Mouse (Mus musculus) cerebellum, adult 2 months (tissue): ENCODE results near the gene Kirrel3. TPM values are rescaled to one million over a fixed set of nuclear protein-coding genes. Genes with fewer than 3 reads are reported as not detected.

Experiments
- DNase-seq, 2 experiments: peaks; one replicate each; pipeline ENCODE4 v3.0.0; 2021
- H3K27ac ChIP-seq: fragments of 200-500 bp; 2 replicates; pipeline ENCODE4 v1.5.1; 2012; ENCODE audit warnings: low read length, control low read depth, inconsistent platforms; ENCODE audit not compliant: insufficient read depth
- H3K27me3 ChIP-seq: fragments of 200-500 bp; 2 replicates; pipeline ENCODE4 v1.6.1; 2012; ENCODE audit warnings: inconsistent platforms, mild to moderate bottlenecking, low read length, moderate library complexity; ENCODE audit not compliant: control insufficient read depth, insufficient read depth
- H3K4me1 ChIP-seq: fragments of 200-500 bp; 2 replicates; pipeline ENCODE4 v1.6.1; 2011; ENCODE audit warnings: low read length; ENCODE audit not compliant: control insufficient read depth, insufficient read depth
- H3K4me3 ChIP-seq: fragments of 200-500 bp; replicated peaks from 2 replicates; pipeline ENCODE3; 2011; ENCODE audit warnings: mild to moderate bottlenecking, low read depth, low read length, control low read depth; ENCODE audit not compliant: insufficient read depth
- CTCF ChIP-seq: fragments of 200-500 bp; IDR thresholded peaks from 2 replicates; pipeline ENCODE4 v1.5.1; 2011; ENCODE audit warnings: low read depth, mild to moderate bottlenecking, control low read depth, low read length, moderate library complexity, borderline replicate concordance; ENCODE audit not compliant: insufficient read depth
- POLR2A ChIP-seq: fragments of 200-500 bp; IDR thresholded peaks from 2 replicates; pipeline ENCODE4 v1.6.1; 2011; ENCODE audit warnings: low read length, control low read depth, borderline replicate concordance; ENCODE audit not compliant: insufficient read depth
- WGBS: fragments of 180-500 bp; shearing (Covaris S2); methylation state at CpG from one replicate; pipeline ENCODE4 v1.1.7; 2018; 5-methylcytosine and 5-hydroxymethylcytosine counted together
- polyA plus RNA-seq: library from polyadenylated mRNA; depleted of rRNA; stranded (reverse); fragments of >200 nt; gene quantifications from 2 replicates; pipeline ENCODE4 v1.2.3, GENCODE M21; 2012; rRNA removed

Gene Kirrel3
- 63.5 and 71.9 TPM in 2 replicates for polyA plus RNA-seq

GRCm38 (mm10) chr9:34485759-34486431 is at the start of gene Kirrel3:
TSS of gene Kirrel3 (plus strand) at chr9:34485894.
- Histone ChIP-seq H3K4me3 (peak within 1 kb of the TSS; percentile 59), H3K4me1 (no peaks in the 10 kb centered on the region), H3K27me3 (no peaks in the 10 kb centered on the region), H3K27ac (peak within 1 kb of the TSS; percentile 23)
- peak; percentile 67; the same call in 1 of the 2 replicates for TF ChIP-seq CTCF
- TF ChIP-seq POLR2A = no peak
- under 1% methylated on average over 35 of the region's 35 CpGs for WGBS
- peak; percentile 80 to 86 for DNase-seq

- Histone ChIP-seq H3K4me3 (no peak overlapping the region), H3K4me1 (no peaks in the 10 kb centered on the region), H3K27ac (no peak overlapping the region), H3K27me3 (no peaks in the 10 kb centered on the region)
- WGBS = 85% methylated on average over 4 of the region's 4 CpGs
- TF ChIP-seq POLR2A (no peak), CTCF (no peak)
- no peak for DNase-seq
These were observed 45.0 kb upstream of the Kirrel3 start for GRCm38 (mm10) chr9:34440721-34441120.

DNA sequence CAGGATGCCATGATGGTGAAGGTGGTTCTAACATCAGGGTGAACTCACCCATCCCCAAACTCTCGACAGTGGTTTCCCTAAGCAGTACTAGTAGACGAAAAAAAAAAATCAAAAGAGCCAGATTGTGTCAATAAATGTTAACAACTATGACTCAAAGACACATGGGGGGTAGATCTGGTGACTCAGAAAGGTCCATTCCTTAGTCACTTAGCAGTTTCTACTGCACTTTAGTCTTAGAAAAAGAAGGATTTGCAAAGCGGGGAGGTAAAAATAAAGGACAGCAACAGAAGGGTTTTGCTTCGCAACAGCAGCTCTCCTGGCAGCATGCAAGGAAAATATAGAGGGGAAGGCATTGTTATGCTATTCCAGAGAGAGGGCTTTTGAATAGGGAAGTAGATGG is 41.7 kb upstream of the Kirrel3 start:
- Histone ChIP-seq H3K4me3 (no peak overlapping the region), H3K27me3 (no peaks in the 10 kb centered on the region), H3K4me1 (no peaks in the 10 kb centered on the region), H3K27ac (no peak overlapping the region)
- WGBS = 63% methylated on average over 4 of the region's 4 CpGs
- DNase-seq = no peak
- TF ChIP-seq POLR2A = no peak
- TF ChIP-seq CTCF = no peak

DNA sequence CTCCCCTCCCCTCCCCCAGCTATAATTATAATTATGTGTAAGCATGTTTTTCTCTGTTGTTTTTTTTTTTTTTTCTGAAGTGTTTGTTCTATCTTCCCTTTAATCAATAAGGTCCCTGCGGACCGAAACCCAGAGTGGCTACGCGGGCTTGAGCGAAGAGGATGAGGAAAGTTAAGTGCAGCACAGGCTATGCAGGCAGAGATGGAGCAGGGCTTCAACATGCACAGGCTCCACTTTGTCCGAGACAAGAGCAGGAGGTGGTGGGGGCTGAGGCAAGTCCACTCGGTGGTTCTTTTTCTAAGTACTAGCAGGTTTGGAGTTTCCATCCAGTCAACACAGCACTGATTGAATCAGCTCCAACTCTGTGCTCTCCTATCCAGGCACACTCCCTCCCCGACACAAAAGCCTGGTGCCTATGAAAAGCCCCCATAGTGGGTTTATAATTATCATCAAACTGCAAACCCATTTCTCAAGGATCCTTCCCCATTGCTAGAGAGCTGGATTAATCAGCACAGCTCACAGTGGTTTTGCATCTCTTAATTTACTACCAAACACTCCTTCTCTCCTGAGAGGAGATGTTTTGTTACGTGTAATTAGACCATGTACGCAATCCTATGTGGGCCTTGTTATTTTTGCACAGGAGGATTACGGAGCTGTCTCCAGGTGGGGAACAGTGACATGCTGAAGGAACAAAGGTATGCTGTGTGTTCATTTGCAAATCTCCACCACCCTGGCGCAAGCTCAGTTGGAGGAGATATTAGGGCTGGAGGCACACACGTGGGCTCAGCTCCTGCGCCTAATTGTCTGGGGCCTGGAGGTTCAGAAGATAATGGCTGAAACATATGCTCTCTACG is 39.0 kb upstream of the Kirrel3 start:
- Histone ChIP-seq H3K4me3 (no peak overlapping the region), H3K4me1 (no peaks in the 10 kb centered on the region), H3K27me3 (no peaks in the 10 kb centered on the region), H3K27ac (no peak overlapping the region)
- TF ChIP-seq POLR2A (no peak), CTCF (no peak)
- 87% methylated on average over 15 of the region's 15 CpGs for WGBS
- DNase-seq = no peak

DNA sequence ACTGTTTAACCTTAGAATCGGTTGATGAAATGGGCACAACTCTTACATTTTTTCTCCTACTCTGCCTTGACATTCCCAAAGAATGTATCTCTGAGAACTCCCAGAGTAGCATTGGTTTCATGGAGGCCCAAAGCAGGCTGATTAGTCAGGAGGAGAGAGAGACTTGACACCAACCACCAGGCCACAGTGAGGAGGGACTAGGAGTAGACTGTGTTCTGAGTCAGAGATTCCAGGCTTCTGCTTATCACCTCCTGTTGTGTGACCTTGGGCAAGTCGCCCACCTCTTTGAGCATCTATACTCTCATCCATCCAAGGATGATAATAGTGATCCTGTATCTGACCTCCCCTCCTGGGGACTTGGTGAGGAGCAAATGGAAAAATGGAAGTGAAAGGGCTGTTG is 38.0 kb upstream of the Kirrel3 start:
- no peak overlapping the region for H3K27ac ChIP-seq
- TF ChIP-seq CTCF = no peak
- no peak for TF ChIP-seq POLR2A
- DNase-seq = no peak
- 92% methylated on average over 2 of the region's 2 CpGs for WGBS
- no peaks in the 10 kb centered on the region for H3K27me3 ChIP-seq
- no peaks in the 10 kb centered on the region for H3K4me1 ChIP-seq
- H3K4me3 ChIP-seq = no peak overlapping the region

DNA sequence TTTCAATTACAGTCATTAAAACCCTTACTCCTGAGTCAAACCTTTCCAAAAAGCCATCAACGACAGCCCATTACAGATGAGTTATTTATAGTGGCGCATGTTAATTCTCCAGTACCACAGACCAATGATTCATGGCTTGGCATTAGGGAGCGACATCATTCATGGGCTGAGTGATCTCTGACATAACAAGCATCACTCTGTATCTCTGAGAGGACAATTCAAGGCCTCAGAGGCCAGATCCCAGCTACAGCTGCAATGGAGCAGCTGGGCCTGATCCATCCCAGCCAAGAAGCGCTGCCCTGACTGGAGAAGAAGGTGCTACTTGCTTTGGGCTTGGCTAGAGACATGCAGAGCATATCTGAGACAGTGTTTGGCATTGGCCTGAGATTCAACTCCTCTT is 37.2 kb upstream of the Kirrel3 start:
- whole genome bisulfite sequencing = 89% methylated on average over 4 of the region's 4 CpGs
- Histone ChIP-seq H3K4me3 (no peak overlapping the region), H3K27me3 (no peaks in the 10 kb centered on the region), H3K27ac (no peak overlapping the region), H3K4me1 (no peaks in the 10 kb centered on the region)
- DNase-seq = no peak
- TF ChIP-seq CTCF = no peak
- TF ChIP-seq POLR2A = no peak

GRCm38 (mm10) chr9:34458189-34458588 is 27.5 kb upstream of the Kirrel3 start:
- Histone ChIP-seq H3K4me1 (no peaks in the 10 kb centered on the region), H3K27me3 (no peaks in the 10 kb centered on the region), H3K27ac (no peak overlapping the region), H3K4me3 (no peak overlapping the region)
- 46% methylated on average over 5 of the region's 5 CpGs for WGBS
- DNase-seq = no peak
- TF ChIP-seq CTCF = no peak
- no peak for TF ChIP-seq POLR2A
